Mouse (Mus musculus): ENCODE results near the gene Kmt5a.

DNA sequence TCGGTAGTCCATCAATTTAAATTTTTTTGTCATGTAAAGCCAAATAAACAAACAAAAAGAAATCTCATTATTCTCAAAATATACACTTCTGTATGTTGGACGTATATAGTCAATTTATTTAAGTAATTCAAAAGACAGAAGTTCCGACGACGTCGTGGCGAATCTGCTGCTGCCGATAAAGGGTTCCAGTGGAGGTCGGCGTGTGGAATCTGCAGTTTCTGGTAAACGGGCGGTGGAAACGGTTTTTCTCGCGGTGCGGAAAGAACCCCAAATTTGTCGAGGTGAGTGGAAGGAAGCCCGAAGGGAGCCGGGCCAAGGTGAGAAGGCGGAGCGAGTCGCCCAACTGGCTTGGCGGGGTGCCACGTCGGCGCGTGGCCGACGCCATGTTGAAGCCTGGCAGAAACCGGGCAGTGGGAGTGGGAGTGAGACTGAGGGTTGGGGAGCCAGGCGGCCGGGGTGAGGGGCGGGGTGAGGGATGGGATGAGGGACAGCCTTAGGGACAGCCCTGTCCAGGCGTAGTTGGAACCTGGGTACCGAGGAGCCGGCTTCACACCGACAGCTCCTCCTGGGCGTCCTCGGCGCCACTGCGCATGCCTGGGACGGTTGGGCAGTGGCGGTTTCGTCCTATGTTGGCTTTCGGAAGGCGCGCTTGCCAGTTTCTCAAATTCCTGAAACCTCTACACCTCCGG is 43.4 kb downstream of the Kmt5a start, which contains the start of gene Snrnp35:
- TF ChIP-seq POLR2A (IDR thresholded peaks at IDR 0.05; ENCODE audit: borderline replicate concordance, extremely low read depth, low read depth, low read length) = peak; percentile 79; the same call in 1 of the 2 replicates
- no peak for TF ChIP-seq CTCF (IDR thresholded peaks at IDR 0.05; ENCODE audit: insufficient read depth, low read length)

All from lung, adult 2 months (tissue).